ENCODE assay signal across 8 mouse cellular contexts in genomic region chr4:148040933-148041610, GRCm38 (mm10). TPM values are rescaled to one million over a fixed set of nuclear protein-coding genes. Genes with fewer than 3 reads are reported as not detected.
DNase-seq lines count a peak whose midpoint lies in the region; ATAC-seq and TF ChIP-seq lines count a peak whose summit lies in the region.

No protein-coding gene starts in this region.

- peak overlapping the region; percentile 84 for H3K4me3 ChIP-seq in layer of hippocampus, adult 2 months
- H3K4me3 ChIP-seq in forebrain, embryonic 15.5 days = peak overlapping the region; percentile 34
- peak overlapping the region; percentile 81 for H3K4me3 ChIP-seq in hindbrain, embryonic 10.5 days
- peak overlapping the region; percentile 50 for H3K4me3 ChIP-seq in limb, embryonic 12.5 days (replicated peaks)
- H3K4me3 ChIP-seq in midbrain, embryonic 13.5 days (replicated peaks) = peak overlapping the region; percentile 91

- no peak for DNase-seq in layer of hippocampus, adult 2 months (ENCODE audit: low spot score in 2 of 2)
- no peak for DNase-seq in layer of hippocampus, adult 9-10 months (ENCODE audit: low spot score)
- DNase-seq in cerebellum, adult 11-12 months = peak; percentile 82
- DNase-seq in hindbrain, embryonic 10.5 days (ENCODE audit: low spot score) = peak; percentile 83
- DNase-seq in testis, postnatal 10 days (ENCODE audit: low spot score) = peak; percentile 79

- ATAC-seq in forebrain, embryonic 15.5 days (replicated peaks) = 0 out of 2 replicates have a peak, but pooled peaks have one; percentile 0
- peak; percentile 53 for ATAC-seq in limb, embryonic 12.5 days (ENCODE audit: insufficient number of reproducible peaks, insufficient read depth, low FRiP score, low TSS enrichment, low read depth)
- peak; percentile 53 for ATAC-seq in midbrain, embryonic 13.5 days

- H3K27ac ChIP-seq in layer of hippocampus, adult 2 months = peak overlapping the region; percentile 97
- H3K27ac ChIP-seq in forebrain, embryonic 15.5 days (replicated peaks) = peak overlapping the region; percentile 28
- peak overlapping the region; percentile 91 for H3K27ac ChIP-seq in hindbrain, embryonic 10.5 days
- peak overlapping the region; percentile 86 for H3K27ac ChIP-seq in limb, embryonic 12.5 days
- H3K27ac ChIP-seq in midbrain, embryonic 13.5 days = peak overlapping the region; percentile 89

- H3K4me2 ChIP-seq in forebrain, embryonic 15.5 days (replicated peaks) = peak overlapping the region; percentile 67
- peak overlapping the region; percentile 84 for H3K4me2 ChIP-seq in limb, embryonic 12.5 days
- peak overlapping the region; percentile 91 for H3K4me2 ChIP-seq in midbrain, embryonic 13.5 days (replicated peaks)

- H3K27me3 ChIP-seq in forebrain, embryonic 15.5 days = no peaks in the 10 kb centered on the region
- H3K27me3 ChIP-seq in hindbrain, embryonic 10.5 days (ENCODE audit: insufficient read depth, poor library complexity, severe bottlenecking) = no peaks in the 10 kb centered on the region
- no peaks in the 10 kb centered on the region for H3K27me3 ChIP-seq in limb, embryonic 12.5 days
- H3K27me3 ChIP-seq in midbrain, embryonic 13.5 days = no peaks in the 10 kb centered on the region

- peaks cover 52% of the 10 kb centered on the region for H3K4me1 ChIP-seq in forebrain, embryonic 15.5 days
- peaks cover 62% of the 10 kb centered on the region for H3K4me1 ChIP-seq in hindbrain, embryonic 10.5 days (replicated peaks)
- peaks cover 42% of the 10 kb centered on the region for H3K4me1 ChIP-seq in limb, embryonic 12.5 days (replicated peaks)
- peaks cover 75% of the 10 kb centered on the region for H3K4me1 ChIP-seq in midbrain, embryonic 13.5 days (replicated peaks)

- WGBS in forebrain, embryonic 15.5 days = under 1% methylated on average over 19 of the region's 19 CpGs
- under 1% methylated on average over 19 of the region's 19 CpGs for WGBS in hindbrain, embryonic 10.5 days
- WGBS in limb, embryonic 12.5 days = 1% methylated on average over 19 of the region's 19 CpGs
- WGBS in midbrain, embryonic 13.5 days = 0% methylated on average over 19 of the region's 19 CpGs

- peak overlapping the region; percentile 34 for H3K9ac ChIP-seq in forebrain, embryonic 15.5 days (replicated peaks)
- H3K9ac ChIP-seq in limb, embryonic 12.5 days (replicated peaks) = peak overlapping the region; percentile 65
- H3K9ac ChIP-seq in midbrain, embryonic 13.5 days (replicated peaks) = peak overlapping the region; percentile 77

- TF ChIP-seq CTCF in layer of hippocampus, adult 2 months (conservative IDR thresholded peaks at IDR 0.05) = no peak

- peaks cover 21% of the 10 kb centered on the region for H3K36me3 ChIP-seq in forebrain, embryonic 15.5 days
- H3K36me3 ChIP-seq in hindbrain, embryonic 10.5 days = peaks cover 46% of the 10 kb centered on the region
- H3K36me3 ChIP-seq in limb, embryonic 12.5 days = peaks cover 37% of the 10 kb centered on the region
- peaks cover 28% of the 10 kb centered on the region for H3K36me3 ChIP-seq in midbrain, embryonic 13.5 days

- no peaks in the 10 kb centered on the region for H3K9me3 ChIP-seq in forebrain, embryonic 15.5 days
- H3K9me3 ChIP-seq in hindbrain, embryonic 10.5 days = no peaks in the 10 kb centered on the region
- H3K9me3 ChIP-seq in limb, embryonic 12.5 days = no peaks in the 10 kb centered on the region
- H3K9me3 ChIP-seq in midbrain, embryonic 13.5 days = no peaks in the 10 kb centered on the region

RNA-seq across cellular contexts. Expression of gene Mthfr, which starts 2.2 kb away (rescaled TPM):
- 10 to 100 TPM; 33.5 to 37.2 TPM for total RNA-seq in layer of hippocampus, adult 2 months (2021)
- 16.6 and 17.1 TPM in 2 replicates for polyA plus RNA-seq in forebrain, embryonic 15.5 days (2015; fragmentation: Nextera tagmentation; extraction: Ambion mirVana)
- 28.1 and 30.0 TPM in 2 replicates for polyA plus RNA-seq in hindbrain, embryonic 10.5 days (2016; fragmentation: Nextera tagmentation; extraction: Ambion mirVana)
- polyA plus RNA-seq in limb, embryonic 12.5 days (2016; fragmentation: Nextera tagmentation; extraction: Ambion mirVana) = 27.3 and 28.9 TPM in 2 replicates
- 26.6 and 28.4 TPM in 2 replicates for polyA plus RNA-seq in midbrain, embryonic 13.5 days (2015; fragmentation: Nextera tagmentation; extraction: Ambion mirVana)

RNA-seq across cellular contexts. Expression of gene Clcn6, which starts 2.5 kb away (rescaled TPM):
- 10 to 100 TPM; 77.0 to 77.6 TPM for total RNA-seq in layer of hippocampus, adult 2 months (2021)
- 30.8 and 33.4 TPM in 2 replicates for polyA plus RNA-seq in forebrain, embryonic 15.5 days (2015; fragmentation: Nextera tagmentation; extraction: Ambion mirVana)
- 13.9 and 17.8 TPM in 2 replicates for polyA plus RNA-seq in hindbrain, embryonic 10.5 days (2016; fragmentation: Nextera tagmentation; extraction: Ambion mirVana)
- 8.5 and 8.8 TPM in 2 replicates for polyA plus RNA-seq in limb, embryonic 12.5 days (2016; fragmentation: Nextera tagmentation; extraction: Ambion mirVana)
- 33.9 and 35.3 TPM in 2 replicates for polyA plus RNA-seq in midbrain, embryonic 13.5 days (2015; fragmentation: Nextera tagmentation; extraction: Ambion mirVana)

RNA-seq across cellular contexts. Expression of gene Nppa, which starts 40.5 kb away (rescaled TPM):
- total RNA-seq in layer of hippocampus, adult 2 months (2021) = not detected
- polyA plus RNA-seq in forebrain, embryonic 15.5 days (2015; fragmentation: Nextera tagmentation; extraction: Ambion mirVana) = 0.76 and 1.6 TPM in 2 replicates
- 0.21 TPM in 1 of 2 replicates, not detected in the other for polyA plus RNA-seq in hindbrain, embryonic 10.5 days (2016; fragmentation: Nextera tagmentation; extraction: Ambion mirVana)
- 0.74 and 1.5 TPM in 2 replicates for polyA plus RNA-seq in limb, embryonic 12.5 days (2016; fragmentation: Nextera tagmentation; extraction: Ambion mirVana)
- polyA plus RNA-seq in midbrain, embryonic 13.5 days (2015; fragmentation: Nextera tagmentation; extraction: Ambion mirVana) = 2.5 and 3.4 TPM in 2 replicates

RNA-seq across cellular contexts. Expression of gene Agtrap, which starts 46.8 kb away (rescaled TPM):
- 1 to 10 TPM; 7.2 to 9.8 TPM for total RNA-seq in layer of hippocampus, adult 2 months (2021)
- polyA plus RNA-seq in forebrain, embryonic 15.5 days (2015; fragmentation: Nextera tagmentation; extraction: Ambion mirVana) = 4.6 and 5.6 TPM in 2 replicates
- polyA plus RNA-seq in hindbrain, embryonic 10.5 days (2016; fragmentation: Nextera tagmentation; extraction: Ambion mirVana) = 15.6 and 15.7 TPM in 2 replicates
- polyA plus RNA-seq in limb, embryonic 12.5 days (2016; fragmentation: Nextera tagmentation; extraction: Ambion mirVana) = 11.2 and 12.0 TPM in 2 replicates
- 5.4 and 7.9 TPM in 2 replicates for polyA plus RNA-seq in midbrain, embryonic 13.5 days (2015; fragmentation: Nextera tagmentation; extraction: Ambion mirVana)

RNA-seq across cellular contexts. Expression of gene Nppb, which starts 55.5 kb away (rescaled TPM):
- not detected for total RNA-seq in layer of hippocampus, adult 2 months (2021)
- not detected in 2 replicates for polyA plus RNA-seq in forebrain, embryonic 15.5 days (2015; fragmentation: Nextera tagmentation; extraction: Ambion mirVana)
- 0.29 TPM in 1 of 2 replicates, not detected in the other for polyA plus RNA-seq in hindbrain, embryonic 10.5 days (2016; fragmentation: Nextera tagmentation; extraction: Ambion mirVana)
- polyA plus RNA-seq in limb, embryonic 12.5 days (2016; fragmentation: Nextera tagmentation; extraction: Ambion mirVana) = 0.28 TPM in 1 of 2 replicates, not detected in the other
- polyA plus RNA-seq in midbrain, embryonic 13.5 days (2015; fragmentation: Nextera tagmentation; extraction: Ambion mirVana) = 0.36 TPM in 1 of 2 replicates, not detected in the other

Comparison
In these comparisons a context has a peak if more than half of its experiments do, and no peak if none do; other contexts are left out.
1. DNase-seq: peak in cerebellum, adult 11-12 months (single experiment), hindbrain, embryonic 10.5 days (single experiment) and testis, postnatal 10 days (single experiment); none in layer of hippocampus, adult 2 months (0 of 2) and layer of hippocampus, adult 9-10 months (single experiment).
2. H3K27ac ChIP-seq: peak in every context shown above with its lines; median percentile 97 in layer of hippocampus, adult 2 months; 91 in hindbrain, embryonic 10.5 days; 89 in midbrain, embryonic 13.5 days; 86 in limb, embryonic 12.5 days; 28 in forebrain, embryonic 15.5 days.
3. H3K4me3 ChIP-seq: peak in every context shown above with its lines; median percentile 91 in midbrain, embryonic 13.5 days; 84 in layer of hippocampus, adult 2 months; 81 in hindbrain, embryonic 10.5 days; 50 in limb, embryonic 12.5 days; 34 in forebrain, embryonic 15.5 days.
4. ATAC-seq: peak in every context shown above with its lines; median percentile 53 in limb, embryonic 12.5 days; 53 in midbrain, embryonic 13.5 days; 0 in forebrain, embryonic 15.5 days.
5. Peak in every context shown above with its lines, with median percentiles within 50 percentile points of each other: H3K4me2 ChIP-seq and H3K9ac ChIP-seq.